Mouse (Mus musculus) liver, embryonic 13.5 days (tissue): Measurements from ENCODE around the gene Prdm10. TPM values are rescaled to one million over a fixed set of nuclear protein-coding genes. Genes with fewer than 3 reads are reported as not detected.

Experiments
- ATAC-seq: fragments of 200-750 bp; cut with Nextera tagmentation; 2 replicates; pipeline ENCODE4 v1.8.0; 2017; ENCODE audit warnings: low read depth, mild to moderate bottlenecking, moderate number of reproducible peaks, moderate library complexity
- DNase-seq: peaks from one replicate; pipeline ENCODE4 v3.0.0; 2022
- H3K27ac ChIP-seq: fragments of 300-500 bp; sonication (generic); 2 replicates; pipeline ENCODE4 v1.5.1; 2015; ENCODE audit warnings: moderate library complexity, mild to moderate bottlenecking, inconsistent platforms
- H3K27me3 ChIP-seq: fragments of 300-500 bp; sonication (generic); 2 replicates; pipeline ENCODE4 v1.6.1; 2015; ENCODE audit warnings: mild to moderate bottlenecking, inconsistent platforms
- H3K36me3 ChIP-seq: fragments of 300-500 bp; sonication (generic); 2 replicates; pipeline ENCODE4 v1.6.1; 2015; ENCODE audit warnings: mild to moderate bottlenecking, inconsistent platforms
- H3K4me1 ChIP-seq: fragments of 300-500 bp; sonication (generic); replicated peaks from 2 replicates; pipeline ENCODE4 v1.6.1; 2015; ENCODE audit warnings: inconsistent platforms
- H3K4me2 ChIP-seq: fragments of 300-500 bp; sonication (generic); 2 replicates; pipeline ENCODE4 v1.6.1; 2015; ENCODE audit warnings: inconsistent platforms, mild to moderate bottlenecking, moderate library complexity
- H3K4me3 ChIP-seq: fragments of 300-500 bp; sonication (generic); replicated peaks from 2 replicates; pipeline ENCODE4 v1.5.1; 2015; ENCODE audit warnings: mild to moderate bottlenecking, inconsistent platforms
- H3K9ac ChIP-seq: fragments of 300-500 bp; sonication (generic); 2 replicates; pipeline ENCODE4 v1.6.1; 2015; ENCODE audit warnings: mild to moderate bottlenecking, inconsistent platforms
- H3K9me3 ChIP-seq: fragments of 300-500 bp; sonication (generic); replicated peaks from 2 replicates; pipeline ENCODE4 v1.6.1; 2016; ENCODE audit warnings: inconsistent platforms
- WGBS: fragments of 180-500 bp; shearing (Covaris S2); methylation state at CpG from one replicate; pipeline ENCODE4 v1.1.7; 2015; ENCODE audit not compliant: insufficient replicate concordance; 5-methylcytosine and 5-hydroxymethylcytosine counted together
- polyA plus RNA-seq: library from polyadenylated mRNA; unstranded; fragments of >200 nt; fragmentation: Nextera tagmentation; extraction: Ambion mirVana; gene quantifications from 2 replicates; pipeline ENCODE4 v1.2.1, GENCODE M21; 2015

The Prdm10 gene
- polyA plus RNA-seq, 1 experiment from 2014 or later = 2.4 TPM

- ATAC-seq (no peak), DNase-seq (no peak)
- no peak overlapping the region for H3K9ac ChIP-seq
- H3K27ac ChIP-seq = no peak overlapping the region
- 81% methylated on average over 3 of the region's 3 CpGs for WGBS
- H3K4me2 ChIP-seq = no peak overlapping the region
- no peaks in the 10 kb centered on the region for H3K36me3 ChIP-seq
- no peaks in the 10 kb centered on the region for H3K9me3 ChIP-seq
- H3K4me1 ChIP-seq = peaks cover 41% of the 10 kb centered on the region
- no peaks in the 10 kb centered on the region for H3K27me3 ChIP-seq
- no peak overlapping the region for H3K4me3 ChIP-seq
Measured at GRCm38 (mm10) chr9:31305807-31306206, 25.5 kb downstream of the Prdm10 start.

- ATAC-seq = no peak
- H3K36me3 ChIP-seq = peaks cover 7% of the 10 kb centered on the region
Measured at GRCm38 (mm10) chr9:31307232-31307631, 26.9 kb downstream of the Prdm10 start.

GRCm38 (mm10) chr9:31309041-31309440 is 28.7 kb downstream of the Prdm10 start:
- Histone ChIP-seq H3K9ac (no peak overlapping the region), H3K4me3 (no peak overlapping the region), H3K9me3 (peaks cover 3% of the 10 kb centered on the region; the same call in 1 of the 2 replicates)

More at GRCm38 (mm10) chr9:31307232-31307631, 26.9 kb downstream of the Prdm10 start:
- 80% methylated on average over 3 of the region's 3 CpGs for WGBS
- Histone ChIP-seq H3K27ac (no peak overlapping the region), H3K4me3 (no peak overlapping the region), H3K9me3 (peaks cover 2% of the 10 kb centered on the region; the same call in 1 of the 2 replicates), H3K4me2 (no peak overlapping the region), H3K27me3 (no peaks in the 10 kb centered on the region), H3K9ac (no peak overlapping the region), H3K4me1 (peaks cover 27% of the 10 kb centered on the region)
- no peak for DNase-seq

GRCm38 (mm10) chr9:31310662-31311061 is 30.3 kb downstream of the Prdm10 start:
- H3K9ac ChIP-seq = no peak overlapping the region
- no peaks in the 10 kb centered on the region for H3K27me3 ChIP-seq
- H3K9me3 ChIP-seq = peaks cover 3% of the 10 kb centered on the region; the same call in 1 of the 2 replicates
- WGBS = 74% methylated on average over 4 of the region's 4 CpGs
- ATAC-seq (no peak), DNase-seq (no peak)
- H3K4me2 ChIP-seq = no peak overlapping the region
- H3K27ac ChIP-seq = no peak overlapping the region
- peaks cover 29% of the 10 kb centered on the region for H3K4me1 ChIP-seq
- no peak overlapping the region for H3K4me3 ChIP-seq
- peaks cover 8% of the 10 kb centered on the region for H3K36me3 ChIP-seq

More at GRCm38 (mm10) chr9:31309041-31309440, 28.7 kb downstream of the Prdm10 start:
- no peak for ATAC-seq
- Histone ChIP-seq H3K27ac (no peak overlapping the region), H3K4me1 (peaks cover 32% of the 10 kb centered on the region), H3K36me3 (peaks cover 8% of the 10 kb centered on the region), H3K27me3 (no peaks in the 10 kb centered on the region), H3K4me2 (no peak overlapping the region)
- WGBS = 35% methylated on average over 5 of the region's 5 CpGs
- no peak for DNase-seq

- H3K36me3 ChIP-seq = peaks cover 8% of the 10 kb centered on the region
- ATAC-seq = peak; percentile 59
- H3K9me3 ChIP-seq = peaks cover 3% of the 10 kb centered on the region; the same call in 1 of the 2 replicates
- peaks cover 22% of the 10 kb centered on the region for H3K4me1 ChIP-seq
- no peak overlapping the region for H3K4me3 ChIP-seq
- no peak overlapping the region for H3K27ac ChIP-seq
- H3K9ac ChIP-seq = no peak overlapping the region
- H3K4me2 ChIP-seq = no peak overlapping the region
- DNase-seq = no peak
- H3K27me3 ChIP-seq = no peaks in the 10 kb centered on the region
- 18% methylated on average over 1 of the region's 1 CpGs for WGBS
Measured at GRCm38 (mm10) chr9:31313876-31314275, 33.5 kb downstream of the Prdm10 start.

GRCm38 (mm10) chr9:31315983-31316382 is 35.6 kb downstream of the Prdm10 start:
- Histone ChIP-seq H3K27ac (no peak overlapping the region), H3K4me2 (no peak overlapping the region), H3K9me3 (peaks cover 3% of the 10 kb centered on the region; the same call in 1 of the 2 replicates), H3K36me3 (peaks cover 8% of the 10 kb centered on the region), H3K27me3 (no peaks in the 10 kb centered on the region), H3K4me3 (no peak overlapping the region), H3K9ac (no peak overlapping the region), H3K4me1 (peaks cover 16% of the 10 kb centered on the region)
- DNase-seq (no peak), ATAC-seq (no peak; the same call in 1 of the 2 replicates)
- 82% methylated on average over 8 of the region's 8 CpGs for WGBS

DNA sequence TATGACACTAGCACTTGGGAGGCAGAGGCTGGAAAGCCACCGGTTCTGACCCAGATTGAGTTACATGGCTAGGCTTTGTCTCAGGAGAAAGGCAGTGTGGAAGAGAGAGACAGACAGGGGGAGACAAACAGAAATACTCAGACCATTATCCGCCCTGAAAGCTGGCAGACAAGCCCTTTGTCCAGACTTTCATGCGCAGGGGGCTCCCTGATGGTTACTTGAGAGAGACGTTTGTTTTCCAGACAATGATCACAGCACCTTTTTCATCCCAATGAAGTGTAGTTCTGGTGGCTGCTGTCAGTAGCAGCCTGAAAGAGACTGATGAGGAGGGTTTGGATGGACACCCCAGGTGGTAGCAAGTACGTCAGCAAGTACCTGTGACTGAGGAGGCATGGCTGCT is 38.6 kb downstream of the Prdm10 start:
- Histone ChIP-seq H3K27ac (no peak overlapping the region), H3K9me3 (no peaks in the 10 kb centered on the region), H3K4me3 (no peak overlapping the region), H3K4me2 (no peak overlapping the region), H3K9ac (no peak overlapping the region), H3K36me3 (no peaks in the 10 kb centered on the region), H3K4me1 (peaks cover 23% of the 10 kb centered on the region), H3K27me3 (no peaks in the 10 kb centered on the region)
- ATAC-seq (no peak), DNase-seq (no peak)
- WGBS = 74% methylated on average over 5 of the region's 5 CpGs

- H3K27me3 ChIP-seq = no peaks in the 10 kb centered on the region
- whole genome bisulfite sequencing = 57% methylated on average over 1 of the region's 1 CpGs
- H3K9me3 ChIP-seq = no peaks in the 10 kb centered on the region
- H3K4me1 ChIP-seq = peaks cover 19% of the 10 kb centered on the region
- ATAC-seq (no peak), DNase-seq (no peak)
- H3K4me2 ChIP-seq = no peak overlapping the region
- no peak overlapping the region for H3K9ac ChIP-seq
- no peak overlapping the region for H3K4me3 ChIP-seq
- H3K27ac ChIP-seq = no peak overlapping the region
- H3K36me3 ChIP-seq = peaks cover 4% of the 10 kb centered on the region
Measured at GRCm38 (mm10) chr9:31320734-31321133, 40.4 kb downstream of the Prdm10 start.

GRCm38 (mm10) chr9:31321526-31321925 is 41.2 kb downstream of the Prdm10 start:
- H3K27ac ChIP-seq = no peak overlapping the region
- no peak overlapping the region for H3K4me3 ChIP-seq
- no peaks in the 10 kb centered on the region for H3K9me3 ChIP-seq
- no peak overlapping the region for H3K4me2 ChIP-seq
- H3K36me3 ChIP-seq = peaks cover 9% of the 10 kb centered on the region
- WGBS = 73% methylated on average over 4 of the region's 4 CpGs
- H3K9ac ChIP-seq = no peak overlapping the region
- H3K4me1 ChIP-seq = peaks cover 19% of the 10 kb centered on the region
- DNase-seq = no peak
- H3K27me3 ChIP-seq = no peaks in the 10 kb centered on the region
- no peak for ATAC-seq

DNA sequence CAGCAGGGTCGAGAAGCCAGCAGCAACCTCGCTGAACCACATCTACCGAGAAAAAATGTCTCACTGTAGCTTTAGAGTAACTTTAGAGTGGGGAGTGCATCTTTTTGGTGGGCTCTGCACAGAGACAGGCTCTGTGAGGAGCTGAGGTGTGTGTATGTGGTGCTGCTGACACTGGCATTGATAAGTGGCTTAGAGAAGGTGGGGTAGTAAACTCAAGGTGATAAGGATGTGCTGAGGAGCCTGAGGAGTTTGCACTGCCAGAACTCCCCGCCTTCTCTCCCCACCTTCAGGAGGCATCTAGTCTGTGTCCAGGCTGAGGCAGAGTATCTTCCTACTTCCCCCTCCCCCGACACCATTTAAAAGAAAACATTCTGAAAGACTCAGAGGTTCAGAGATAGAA is 41.8 kb downstream of the Prdm10 start:
- Histone ChIP-seq H3K4me1 (peaks cover 19% of the 10 kb centered on the region), H3K27ac (no peak overlapping the region), H3K9ac (no peak overlapping the region), H3K36me3 (peaks cover 11% of the 10 kb centered on the region), H3K27me3 (no peaks in the 10 kb centered on the region), H3K9me3 (no peaks in the 10 kb centered on the region), H3K4me3 (no peak overlapping the region), H3K4me2 (no peak overlapping the region)
- ATAC-seq (peak; percentile 84), DNase-seq (no peak)
- WGBS = 52% methylated on average over 5 of the region's 5 CpGs

- Histone ChIP-seq H3K4me2 (no peak overlapping the region), H3K4me1 (0 out of 2 replicates have a peak, but pooled peaks cover 5% of the 10 kb centered on the region), H3K27me3 (no peaks in the 10 kb centered on the region), H3K9ac (no peak overlapping the region), H3K27ac (no peak overlapping the region; the same call in 1 of the 2 replicates), H3K9me3 (no peaks in the 10 kb centered on the region), H3K4me3 (no peak overlapping the region), H3K36me3 (peaks cover 38% of the 10 kb centered on the region)
- no peak for DNase-seq
- 72% methylated on average over 3 of the region's 3 CpGs for WGBS
- ATAC-seq = no peak
Measured at GRCm38 (mm10) chr9:31330816-31331215, 50.5 kb downstream of the Prdm10 start.

GRCm38 (mm10) chr9:31331246-31331645 is 50.9 kb downstream of the Prdm10 start:
- H3K4me2 ChIP-seq = no peak overlapping the region
- WGBS = 76% methylated on average over 4 of the region's 4 CpGs
- DNase-seq (no peak), ATAC-seq (no peak)
- H3K27me3 ChIP-seq = no peaks in the 10 kb centered on the region
- no peaks in the 10 kb centered on the region for H3K9me3 ChIP-seq
- no peak overlapping the region for H3K9ac ChIP-seq
- no peak overlapping the region for H3K27ac ChIP-seq
- peaks cover 39% of the 10 kb centered on the region for H3K36me3 ChIP-seq
- no peak overlapping the region for H3K4me3 ChIP-seq
- 0 out of 2 replicates have a peak, but pooled peaks cover 5% of the 10 kb centered on the region for H3K4me1 ChIP-seq
